Mouse (Mus musculus) adrenal gland, postnatal 25 days (tissue): Measurements from ENCODE around the gene Pde8a. TPM values are rescaled to one million over a fixed set of nuclear protein-coding genes. Genes with fewer than 3 reads are reported as not detected.

Experiments
- DNase-seq: peaks from one replicate; pipeline ENCODE4 v3.0.0; 2021; ENCODE audit warnings: mixed read lengths
- total RNA-seq: library from RNA; stranded (reverse); gene quantifications from 2 replicates; pipeline ENCODE4 v1.2.3, GENCODE M21; 2021

Pde8a gene
- total RNA-seq, 1 experiment from 2014 or later = 29.9 TPM

GRCm38 (mm10) chr7:81209979-81210685, 3.3 kb upstream of the Pde8a start:
- no peak for DNase-seq

- DNase-seq = peak; percentile 63
These were observed 1.6 kb upstream of the Pde8a start for GRCm38 (mm10) chr7:81211760-81212159.

- DNase-seq = peak; percentile 74
These were observed 1.1 kb upstream of the Pde8a start for GRCm38 (mm10) chr7:81212261-81212681.

GRCm38 (mm10) chr7:81212697-81213346, 574 bp upstream of the Pde8a start:
- DNase-seq = peak; percentile 98

GRCm38 (mm10) chr7:81214153-81214907, 934 bp downstream of the Pde8a start:
- DNase-seq = no peak

GRCm38 (mm10) chr7:81215950-81216349, 2.6 kb downstream of the Pde8a start:
- no peak for DNase-seq

- no peak for DNase-seq
These were observed 5.9 kb downstream of the Pde8a start for GRCm38 (mm10) chr7:81219321-81219720.

- DNase-seq = no peak
These were observed 7.0 kb downstream of the Pde8a start for GRCm38 (mm10) chr7:81220381-81220780.

GRCm38 (mm10) chr7:81224260-81224659, 10.9 kb downstream of the Pde8a start:
- DNase-seq = no peak

- DNase-seq = no peak
These were observed 16.8 kb downstream of the Pde8a start for GRCm38 (mm10) chr7:81230091-81230792.

GRCm38 (mm10) chr7:81232674-81233073, 19.3 kb downstream of the Pde8a start:
- no peak for DNase-seq

GRCm38 (mm10) chr7:81235117-81235516, 21.7 kb downstream of the Pde8a start:
- DNase-seq = no peak

GRCm38 (mm10) chr7:81235600-81236223, 22.3 kb downstream of the Pde8a start:
- DNase-seq = no peak

- no peak for DNase-seq
These were observed 30.0 kb downstream of the Pde8a start for GRCm38 (mm10) chr7:81243361-81243760.

GRCm38 (mm10) chr7:81249854-81250279, 36.5 kb downstream of the Pde8a start:
- no peak for DNase-seq

GRCm38 (mm10) chr7:81250601-81251000, 37.2 kb downstream of the Pde8a start:
- no peak for DNase-seq

GRCm38 (mm10) chr7:81251521-81251920, 38.1 kb downstream of the Pde8a start:
- DNase-seq = no peak

GRCm38 (mm10) chr7:81253317-81253716, 39.9 kb downstream of the Pde8a start:
- no peak for DNase-seq

- no peak for DNase-seq
These were observed 41.2 kb downstream of the Pde8a start for GRCm38 (mm10) chr7:81254579-81254978.

- DNase-seq = no peak
These were observed 42.1 kb downstream of the Pde8a start for GRCm38 (mm10) chr7:81255456-81255855.

- no peak for DNase-seq
These were observed 43.4 kb downstream of the Pde8a start for GRCm38 (mm10) chr7:81256773-81257172.

- no peak for DNase-seq
These were observed 48.2 kb downstream of the Pde8a start for GRCm38 (mm10) chr7:81261548-81261947.
